Mouse (Mus musculus) intestine, embryonic 16.5 days (tissue): ENCODE data around the gene Tnrc6b. TPM values are rescaled to one million over a fixed set of nuclear protein-coding genes. Genes with fewer than 3 reads are reported as not detected.
A peak's percentile ranks its signal among the peaks of the same experiment; 100 is the strongest.

Experiments
- ATAC-seq: fragments of 200-750 bp; cut with Nextera tagmentation; 2 replicates; pipeline ENCODE4 v1.8.0; 2017; ENCODE audit warnings: moderate TSS enrichment, moderate library complexity
- H3K27ac ChIP-seq: fragments of 300-500 bp; sonication (generic); 2 replicates; pipeline ENCODE4 v1.5.1; 2014; ENCODE audit warnings: mild to moderate bottlenecking, low read length
- H3K27me3 ChIP-seq: fragments of 300-500 bp; sonication (generic); replicated peaks from 2 replicates; pipeline ENCODE4 v1.6.1; 2014; ENCODE audit warnings: low read length, control low read depth, mixed read lengths; ENCODE audit not compliant: control insufficient read depth, insufficient read depth
- H3K36me3 ChIP-seq: fragments of 300-500 bp; sonication (generic); 2 replicates; pipeline ENCODE4 v1.6.1; 2014; ENCODE audit warnings: low read length, control low read depth; ENCODE audit not compliant: control insufficient read depth, insufficient read depth
- H3K4me1 ChIP-seq: fragments of 300-500 bp; sonication (generic); 2 replicates; pipeline ENCODE4 v1.6.1; 2014; ENCODE audit warnings: low read length, control low read depth, mixed read lengths; ENCODE audit not compliant: control insufficient read depth, insufficient read depth
- H3K4me2 ChIP-seq: fragments of 300-500 bp; sonication (generic); 2 replicates; pipeline ENCODE4 v1.6.1; 2014; ENCODE audit warnings: low read depth, low read length, control low read depth
- H3K4me3 ChIP-seq: fragments of 300-500 bp; sonication (generic); 2 replicates; pipeline ENCODE4 v1.5.1; 2014; ENCODE audit warnings: mild to moderate bottlenecking, low read length
- H3K9ac ChIP-seq: fragments of 300-500 bp; sonication (generic); 2 replicates; pipeline ENCODE4 v1.6.1; 2014; ENCODE audit warnings: low read depth, low read length
- H3K9me3 ChIP-seq: fragments of 300-500 bp; sonication (generic); 2 replicates; pipeline ENCODE4 v1.6.1; 2016; ENCODE audit warnings: low read length, control low read depth; ENCODE audit not compliant: control insufficient read depth
- WGBS: fragments of 180-500 bp; shearing (Covaris S2); extraction: QIAGEN DNeasy Blood & Tissue Kit; methylation state at CpG from one replicate; pipeline ENCODE4 v1.1.7; 2014; 5-methylcytosine and 5-hydroxymethylcytosine counted together
- polyA plus RNA-seq: library from polyadenylated mRNA; unstranded; fragments of >200 nt; fragmentation: Nextera tagmentation; extraction: Ambion mirVana; gene quantifications from 2 replicates; pipeline ENCODE4 v1.2.1, GENCODE M21; 2015

Tnrc6b gene
- polyA plus RNA-seq, result 18.0 and 18.2 TPM in 2 replicates

GRCm38 (mm10) chr15:80710608-80711363 lies at the start of gene Tnrc6b:
Gene Tnrc6b (plus strand): TSS chr15:80711313.
- Histone ChIP-seq H3K27ac (peak within 1 kb of the TSS; percentile 91), H3K4me2 (peak within 1 kb of the TSS; percentile 89), H3K27me3 (no peaks in the 10 kb centered on the region), H3K4me1 (peaks cover 22% of the 10 kb centered on the region), H3K9ac (peak within 1 kb of the TSS; percentile 84), H3K4me3 (peak within 1 kb of the TSS; percentile 95), H3K36me3 (no peaks in the 10 kb centered on the region), H3K9me3 (no peaks in the 10 kb centered on the region)
- ATAC-seq, result peak; percentile 97
- under 1% methylated on average over 39 of the region's 39 CpGs for WGBS

- H3K36me3 ChIP-seq, result no peaks in the 10 kb centered on the region
- H3K27me3 ChIP-seq, result no peaks in the 10 kb centered on the region
- ATAC-seq, result no peak
- no peak overlapping the region for H3K27ac ChIP-seq
- H3K4me2 ChIP-seq, result no peak overlapping the region
- WGBS, result 70% methylated on average over 4 of the region's 4 CpGs
- no peaks in the 10 kb centered on the region for H3K9me3 ChIP-seq
- H3K9ac ChIP-seq, result no peak overlapping the region
- no peak overlapping the region for H3K4me3 ChIP-seq
- 0 out of 2 replicates have a peak, but pooled peaks cover 4% of the 10 kb centered on the region for H3K4me1 ChIP-seq
Observed at GRCm38 (mm10) chr15:80664444-80664843, 46.7 kb upstream of the Tnrc6b start.

GRCm38 (mm10) chr15:80671295-80672252 lies 39.5 kb upstream of the Tnrc6b start, which contains the start of gene Fam83f:
Gene Fam83f (plus strand): TSS chr15:80671847.
- WGBS, result 6% methylated on average over 85 of the region's 85 CpGs
- H3K27me3 ChIP-seq, result no peaks in the 10 kb centered on the region
- H3K36me3 ChIP-seq, result no peaks in the 10 kb centered on the region
- H3K4me3 ChIP-seq, result peak within 1 kb of the TSS; percentile 61
- peaks cover 15% of the 10 kb centered on the region for H3K4me1 ChIP-seq
- no peaks in the 10 kb centered on the region for H3K9me3 ChIP-seq
- H3K27ac ChIP-seq, result peak within 1 kb of the TSS; percentile 70
- H3K9ac ChIP-seq, result peak within 1 kb of the TSS; percentile 76
- peak within 1 kb of the TSS; percentile 81 for H3K4me2 ChIP-seq
- ATAC-seq, result peak; percentile 77

- no peaks in the 10 kb centered on the region for H3K27me3 ChIP-seq
- 69% methylated on average over 2 of the region's 2 CpGs for WGBS
Observed at GRCm38 (mm10) chr15:80672810-80673209, 38.3 kb upstream of the Tnrc6b start.

GRCm38 (mm10) chr15:80673337-80674095 lies 37.6 kb upstream of the Tnrc6b start:
- peak overlapping the region; percentile 81 for H3K4me2 ChIP-seq
- WGBS, result 61% methylated on average over 4 of the region's 4 CpGs
- H3K27ac ChIP-seq, result peak overlapping the region; percentile 65
- H3K9me3 ChIP-seq, result no peaks in the 10 kb centered on the region
- no peak for ATAC-seq
- no peaks in the 10 kb centered on the region for H3K36me3 ChIP-seq
- peaks cover 15% of the 10 kb centered on the region for H3K4me1 ChIP-seq
- 0 out of 2 replicates have a peak overlapping the region, but pooled peaks have one; percentile 30 for H3K9ac ChIP-seq
- H3K4me3 ChIP-seq, result peak overlapping the region; percentile 61
- H3K27me3 ChIP-seq, result no peaks in the 10 kb centered on the region

More at GRCm38 (mm10) chr15:80672810-80673209, 38.3 kb upstream of the Tnrc6b start:
- Histone ChIP-seq H3K9me3 (no peaks in the 10 kb centered on the region), H3K4me3 (peak overlapping the region; percentile 61), H3K4me2 (peak overlapping the region; percentile 81), H3K9ac (peak overlapping the region; percentile 76), H3K4me1 (peaks cover 15% of the 10 kb centered on the region), H3K27ac (peak overlapping the region; percentile 70), H3K36me3 (no peaks in the 10 kb centered on the region)
- ATAC-seq, result no peak

GRCm38 (mm10) chr15:80674700-80675099 lies 36.4 kb upstream of the Tnrc6b start:
- Histone ChIP-seq H3K9me3 (no peaks in the 10 kb centered on the region), H3K27ac (peak overlapping the region; percentile 77), H3K4me2 (peak overlapping the region; percentile 81), H3K4me3 (peak overlapping the region; percentile 11), H3K36me3 (no peaks in the 10 kb centered on the region), H3K9ac (peak overlapping the region; percentile 44; the same call in 1 of the 2 replicates), H3K27me3 (no peaks in the 10 kb centered on the region), H3K4me1 (peaks cover 25% of the 10 kb centered on the region)
- ATAC-seq, result peak; percentile 83
- WGBS, result 53% methylated on average over 6 of the region's 6 CpGs

- H3K9ac ChIP-seq, result peak overlapping the region; percentile 38; the same call in 1 of the 2 replicates
- H3K4me3 ChIP-seq, result no peak overlapping the region
- no peaks in the 10 kb centered on the region for H3K27me3 ChIP-seq
- H3K4me1 ChIP-seq, result peaks cover 65% of the 10 kb centered on the region
- H3K4me2 ChIP-seq, result no peak overlapping the region
- no peaks in the 10 kb centered on the region for H3K36me3 ChIP-seq
- H3K27ac ChIP-seq, result peak overlapping the region; percentile 15; the same call in 1 of the 2 replicates
- 46% methylated on average over 8 of the region's 8 CpGs for WGBS
- no peak for ATAC-seq
- H3K9me3 ChIP-seq, result no peaks in the 10 kb centered on the region
Observed at GRCm38 (mm10) chr15:80679515-80680215, 31.4 kb upstream of the Tnrc6b start.

- H3K9me3 ChIP-seq, result no peaks in the 10 kb centered on the region
- H3K36me3 ChIP-seq, result no peaks in the 10 kb centered on the region
- no peaks in the 10 kb centered on the region for H3K27me3 ChIP-seq
- WGBS, result 55% methylated on average over 7 of the region's 7 CpGs
- peak; percentile 41 for ATAC-seq
- H3K4me1 ChIP-seq, result peaks cover 66% of the 10 kb centered on the region
- no peak overlapping the region for H3K27ac ChIP-seq
- H3K9ac ChIP-seq, result no peak overlapping the region
- no peak overlapping the region for H3K4me3 ChIP-seq
- H3K4me2 ChIP-seq, result no peak overlapping the region
Observed at GRCm38 (mm10) chr15:80680347-80681030, 30.6 kb upstream of the Tnrc6b start.
